Mouse (Mus musculus) adrenal gland, adult 2 months (tissue): ENCODE measurements at regions not wholly inside any gene's neighbourhood (a gene's known extent, or its start where the extent isn't known, plus 50 kb on each side); places are given as distances from the start of the nearest gene placed in this dataset.

ENCODE experiments used
- DNase-seq: peaks from one replicate; pipeline ENCODE4 v3.0.0; 2021

GRCm38 (mm10) chr19:20035223-20035622, 355.5 kb downstream of the Anxa1 start:
- no peak for DNase-seq

GRCm38 (mm10) chr19:20027667-20028282, 363.0 kb downstream of the Anxa1 start:
- DNase-seq: no peak

- no peak for DNase-seq
These were observed 376.6 kb downstream of the Anxa1 start for GRCm38 (mm10) chr19:20014114-20014513.

- no peak for DNase-seq
These were observed 380.8 kb downstream of the Anxa1 start for GRCm38 (mm10) chr19:20009801-20010441.

GRCm38 (mm10) chr19:20005932-20006625, 384.7 kb downstream of the Anxa1 start:
- DNase-seq: no peak

- no peak for DNase-seq
These were observed 403.5 kb downstream of the Anxa1 start for GRCm38 (mm10) chr19:19987255-19987654.

GRCm38 (mm10) chr19:19978816-19979215, 411.9 kb downstream of the Anxa1 start:
- DNase-seq: no peak

- no peak for DNase-seq
These were observed 413.0 kb downstream of the Anxa1 start for GRCm38 (mm10) chr19:19977609-19978259.

GRCm38 (mm10) chr19:19976776-19977175, 414.0 kb downstream of the Anxa1 start:
- no peak for DNase-seq

GRCm38 (mm10) chr19:19969780-19970512, 420.8 kb downstream of the Anxa1 start:
- DNase-seq: no peak

- DNase-seq: no peak
These were observed 421.4 kb downstream of the Anxa1 start for GRCm38 (mm10) chr19:19969335-19969734.

GRCm38 (mm10) chr19:19945247-19945646, 445.5 kb downstream of the Anxa1 start:
- DNase-seq: no peak

- no peak for DNase-seq
These were observed 448.0 kb downstream of the Anxa1 start for GRCm38 (mm10) chr19:19942697-19943096.

GRCm38 (mm10) chr19:19921109-19921508, 469.6 kb downstream of the Anxa1 start:
- DNase-seq: no peak

GRCm38 (mm10) chr19:19885933-19886710, 504.6 kb downstream of the Anxa1 start:
- no peak for DNase-seq

GRCm38 (mm10) chr19:19880895-19881294, 509.8 kb downstream of the Anxa1 start:
- no peak for DNase-seq

GRCm38 (mm10) chr19:19848152-19848551, 542.6 kb downstream of the Anxa1 start:
- no peak for DNase-seq

- no peak for DNase-seq
These were observed 582.8 kb downstream of the Anxa1 start for GRCm38 (mm10) chr19:19807992-19808391.

- no peak for DNase-seq
These were observed 596.9 kb downstream of the Anxa1 start for GRCm38 (mm10) chr19:19793835-19794234.

GRCm38 (mm10) chr19:19783507-19783906, 607.2 kb downstream of the Anxa1 start:
- peak; percentile 72 for DNase-seq

- DNase-seq: no peak
These were observed 612.9 kb downstream of the Anxa1 start for GRCm38 (mm10) chr19:19777891-19778290.
